Mouse (Mus musculus) MEL (cell line): Measurements from ENCODE around the gene Rxra.

ENCODE experiments used
- CHD1 ChIP-seq: IDR thresholded peaks from 2 replicates; pipeline ENCODE4 v1.6.1; 2012; ENCODE audit warnings: low read depth, mild to moderate bottlenecking, inconsistent platforms, low read length, improper control_type of control experiment
- CHD2 ChIP-seq: IDR thresholded peaks from 2 replicates; pipeline ENCODE4 v1.6.1; 2011; ENCODE audit warnings: low read length, improper control_type of control experiment
- CTCF ChIP-seq, 3 experiments: IDR thresholded peaks in 2 of 3; conservative IDR thresholded peaks in 1 of 3; 2 replicates each; pipeline ENCODE4 v1.5.1; 2011 to 2012; ENCODE audit warnings: low read length in 3 of 3, low read depth in 2 of 3, mild to moderate bottlenecking in 2 of 3, improper control_type of control experiment in 1 of 3, inconsistent platforms in 1 of 3, mixed read lengths in 1 of 3, moderate library complexity in 1 of 3; ENCODE audit not compliant: control insufficient read depth in 1 of 3, insufficient read depth in 1 of 3, poor library complexity in 1 of 3, severe bottlenecking in 1 of 3
- EP300 ChIP-seq, 2 experiments: IDR thresholded peaks; 2 replicates each; pipeline ENCODE4 v1.6.1; 2011; ENCODE audit warnings: improper control_type of control experiment in 2 of 2, low read length in 2 of 2, low read depth in 1 of 2, mild to moderate bottlenecking in 1 of 2
- GABPA ChIP-seq: IDR thresholded peaks from 2 replicates; pipeline ENCODE4 v1.6.1; 2012; ENCODE audit warnings: low read depth, mild to moderate bottlenecking, inconsistent platforms, low read length, improper control_type of control experiment, moderate library complexity
- KAT2A ChIP-seq: conservative IDR thresholded peaks from 2 replicates; pipeline ENCODE4 v1.6.1; 2012; ENCODE audit warnings: low read depth, low read length, improper control_type of control experiment, inconsistent platforms
- POLR2A ChIP-seq, 2 experiments: IDR thresholded peaks; 2 replicates each; pipeline ENCODE4 v1.6.1; 2011 to 2012; ENCODE audit warnings: low read length in 2 of 2, mild to moderate bottlenecking in 2 of 2, control low read depth in 1 of 2, improper control_type of control experiment in 1 of 2, low read depth in 1 of 2, moderate library complexity in 1 of 2; ENCODE audit not compliant: control insufficient read depth in 1 of 2, insufficient read depth in 1 of 2, poor library complexity in 1 of 2
- TAL1 ChIP-seq: IDR thresholded peaks from 2 replicates; pipeline ENCODE4 v1.6.1; 2012; ENCODE audit warnings: mild to moderate bottlenecking, inconsistent platforms, low read length, moderate library complexity, mixed read lengths
- TBP ChIP-seq: IDR thresholded peaks from 2 replicates; pipeline ENCODE4 v1.8.0; 2011; ENCODE audit warnings: low read depth, low read length, improper control_type of control experiment
- TCF12 ChIP-seq: IDR thresholded peaks from 2 replicates; pipeline ENCODE4 v1.6.1; 2014; ENCODE audit warnings: low read depth, mild to moderate bottlenecking, inconsistent platforms, low read length, improper control_type of control experiment, moderate library complexity
- USF1 ChIP-seq: IDR thresholded peaks from 2 replicates; pipeline ENCODE4 v1.6.1; 2014; ENCODE audit warnings: low read depth, mild to moderate bottlenecking, inconsistent platforms, low read length, improper control_type of control experiment, moderate library complexity
- USF2 ChIP-seq, 2 experiments: IDR thresholded peaks; 2 replicates each; pipeline ENCODE4 v1.6.1; 2011 to 2012; ENCODE audit warnings: improper control_type of control experiment in 2 of 2, low read length in 2 of 2, borderline replicate concordance in 1 of 2, inconsistent platforms in 1 of 2, low read depth in 1 of 2, mild to moderate bottlenecking in 1 of 2; ENCODE audit not compliant: insufficient read depth in 1 of 2
- ZMIZ1 ChIP-seq: IDR thresholded peaks from 2 replicates; pipeline ENCODE4 v1.6.1; 2012; ENCODE audit warnings: low read depth, mild to moderate bottlenecking, inconsistent platforms, low read length, improper control_type of control experiment, moderate library complexity
- ZNF384 ChIP-seq: IDR thresholded peaks from 2 replicates; pipeline ENCODE4 v1.6.1; 2012; ENCODE audit warnings: low read depth, mild to moderate bottlenecking, inconsistent platforms, low read length, improper control_type of control experiment

DNA sequence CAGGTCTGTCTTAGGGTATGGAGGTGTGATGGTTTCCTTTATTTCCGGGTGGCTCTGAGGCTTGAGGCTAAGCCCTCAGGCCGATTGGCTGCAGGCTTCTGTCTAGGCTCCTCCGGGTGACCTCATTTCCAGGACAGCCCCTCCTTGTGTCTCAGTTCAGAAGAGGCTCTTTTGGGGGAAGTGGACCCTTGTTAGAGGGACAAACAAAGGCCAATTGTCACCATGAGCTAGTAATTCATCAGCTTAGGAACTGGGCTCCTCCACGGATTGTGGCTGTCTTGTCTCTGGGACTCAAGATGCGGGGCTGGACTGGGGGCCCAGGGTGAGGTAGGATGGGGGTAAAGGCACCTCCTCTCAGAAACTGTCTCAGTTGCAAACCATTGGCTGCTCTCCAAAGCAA is 5.5 kb upstream of the Rxra start:
- no peak for TF ChIP-seq CTCF (IDR thresholded peaks at IDR 0.05 in 2 of 3, conservative IDR thresholded peaks at IDR 0.05 in 1 of 3; ENCODE audit: control insufficient read depth in 1 of 3, insufficient read depth in 1 of 3, low read depth in 2 of 3, low read length in 3 of 3, poor library complexity in 1 of 3, severe bottlenecking in 1 of 3)
- no peak for TF ChIP-seq POLR2A (IDR thresholded peaks at IDR 0.05; ENCODE audit: control insufficient read depth in 1 of 2, insufficient read depth in 1 of 2, low read depth in 1 of 2, low read length in 2 of 2, poor library complexity in 1 of 2)
- TF ChIP-seq CHD2, result no peak
- TF ChIP-seq GABPA, result no peak
- TF ChIP-seq USF1, result no peak
- no peak for TF ChIP-seq ZMIZ1
- TF ChIP-seq CHD1, result no peak
- no peak for TF ChIP-seq TBP
- TF ChIP-seq TCF12, result no peak
- no peak for TF ChIP-seq KAT2A
- no peak for TF ChIP-seq EP300 (IDR thresholded peaks at IDR 0.05; ENCODE audit: low read depth in 1 of 2, low read length in 2 of 2)
- no peak for TF ChIP-seq ZNF384
- TF ChIP-seq TAL1, result no peak
- no peak for TF ChIP-seq USF2 (IDR thresholded peaks at IDR 0.05; ENCODE audit: borderline replicate concordance in 1 of 2, insufficient read depth in 1 of 2, low read depth in 1 of 2, low read length in 2 of 2)
